Mouse (Mus musculus): ENCODE results near the gene Btg3. TPM values are rescaled to one million over a fixed set of nuclear protein-coding genes. Genes with fewer than 3 reads are reported as not detected.
A peak's percentile ranks its signal among the peaks of the same experiment; 100 is the strongest.

The Btg3 gene
- total RNA-seq, 2 experiments from 2014 or later, result 17.4 to 36.3 TPM

DNA sequence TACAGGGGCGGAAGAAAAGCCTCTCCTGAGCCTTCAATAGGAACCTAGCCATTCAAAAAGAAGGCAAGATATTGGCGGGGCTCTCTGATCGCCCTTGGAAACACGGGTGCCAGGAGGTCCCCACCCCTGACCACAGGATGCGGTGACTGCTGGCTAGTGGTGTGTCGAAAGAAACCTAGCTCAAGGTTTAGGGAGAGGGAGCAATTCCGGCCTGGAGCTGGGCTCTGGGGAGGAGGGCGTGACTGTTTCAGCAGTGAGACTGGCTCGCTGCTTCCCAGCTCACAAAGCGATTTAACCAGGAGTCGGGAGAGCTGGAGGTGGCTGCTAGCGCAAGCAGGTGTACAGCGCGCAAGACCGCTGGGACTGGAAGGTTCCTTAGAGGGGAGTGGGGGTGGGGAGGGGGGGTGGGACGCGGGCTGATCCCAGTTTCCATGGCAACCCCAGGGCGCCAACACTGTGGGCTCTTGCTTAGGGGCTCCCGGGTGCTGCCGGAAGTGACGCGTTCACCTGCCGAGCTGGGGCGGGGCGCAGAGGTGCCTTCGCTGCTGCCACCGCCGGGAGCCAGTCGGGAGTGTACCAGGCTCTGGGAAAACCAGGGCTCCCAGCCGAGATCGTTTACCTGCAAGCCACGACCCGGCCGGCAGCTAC, 75.7 kb downstream of the Btg3 start, which contains the start of gene Cxadr:
Cxadr (plus strand) TSS at position 307 of the 648 bp plus-strand sequence.
- peak; percentile 73 for DNase-seq

DNA sequence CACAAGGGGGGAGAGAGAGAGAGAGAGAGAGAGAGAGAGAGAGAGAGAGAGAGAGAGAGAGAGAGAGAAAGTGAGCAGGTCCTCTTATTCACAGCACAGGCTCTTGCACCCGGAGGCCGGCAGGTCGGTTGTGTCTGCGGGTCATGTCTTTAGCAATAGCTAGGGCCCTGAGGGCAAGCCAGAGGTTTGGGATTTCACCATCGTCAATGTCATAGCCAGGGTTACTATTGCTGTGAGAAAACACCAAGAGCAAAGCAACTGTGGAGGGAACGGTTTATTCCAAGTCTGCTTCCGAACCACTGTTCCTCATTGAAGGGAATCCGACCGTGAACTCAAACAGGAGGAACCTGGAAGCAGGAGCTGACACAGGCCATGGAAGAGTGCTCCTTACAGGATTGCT, 80.9 kb downstream of the Btg3 start:
- peak; percentile 74 for DNase-seq

DNA sequence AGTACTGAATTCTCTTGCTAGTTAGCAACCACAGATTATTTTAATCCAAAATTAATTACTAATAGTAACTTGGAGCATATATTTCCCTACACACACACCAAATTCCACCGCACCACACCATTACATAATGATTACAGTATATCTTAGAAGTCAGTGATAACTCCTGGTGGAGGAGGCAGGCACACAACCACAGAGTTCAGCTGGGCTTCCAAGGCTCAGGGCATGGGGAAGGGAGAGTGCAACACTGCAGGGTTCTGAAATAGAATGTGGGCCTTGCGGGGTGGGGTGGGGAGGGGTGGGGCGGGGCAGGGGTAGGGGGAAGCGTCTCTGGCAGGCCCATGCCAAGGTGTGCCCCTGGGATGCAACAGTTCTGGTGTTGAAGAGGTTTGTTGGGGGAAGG, 81.4 kb downstream of the Btg3 start:
- DNase-seq, result no peak

DNA sequence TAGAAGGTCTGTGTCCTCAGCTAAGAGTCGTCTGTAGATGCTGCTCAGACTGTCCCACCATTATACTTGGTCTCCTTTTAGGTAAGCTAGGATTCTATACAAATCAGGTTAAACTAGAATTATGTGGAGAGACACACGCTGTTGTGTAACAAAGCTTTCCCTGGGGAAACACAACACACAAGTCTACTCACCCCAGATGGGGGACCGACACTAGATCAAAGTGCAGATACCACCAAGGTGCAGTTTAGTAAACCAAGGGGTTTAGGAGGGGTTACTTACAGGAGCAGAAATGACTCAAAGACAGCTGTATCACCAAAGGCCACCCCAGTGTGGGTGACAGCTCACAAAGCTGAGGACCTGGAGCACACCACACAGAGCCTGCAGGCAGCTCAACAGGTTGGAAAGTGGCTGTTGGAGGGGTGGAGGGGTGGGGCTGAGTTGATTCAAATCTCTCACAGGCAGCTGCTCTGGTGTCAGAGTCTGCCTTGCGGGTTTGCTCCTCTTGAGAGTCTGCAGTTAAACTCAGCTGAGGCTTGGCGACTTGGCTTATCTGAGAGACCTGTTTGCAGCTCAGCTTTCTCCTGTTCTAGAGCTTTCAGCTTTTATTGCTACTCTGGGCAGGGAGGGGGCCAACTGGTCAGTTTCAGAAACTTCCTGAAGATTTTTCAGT, 82.3 kb downstream of the Btg3 start:
- no peak for DNase-seq

DNA sequence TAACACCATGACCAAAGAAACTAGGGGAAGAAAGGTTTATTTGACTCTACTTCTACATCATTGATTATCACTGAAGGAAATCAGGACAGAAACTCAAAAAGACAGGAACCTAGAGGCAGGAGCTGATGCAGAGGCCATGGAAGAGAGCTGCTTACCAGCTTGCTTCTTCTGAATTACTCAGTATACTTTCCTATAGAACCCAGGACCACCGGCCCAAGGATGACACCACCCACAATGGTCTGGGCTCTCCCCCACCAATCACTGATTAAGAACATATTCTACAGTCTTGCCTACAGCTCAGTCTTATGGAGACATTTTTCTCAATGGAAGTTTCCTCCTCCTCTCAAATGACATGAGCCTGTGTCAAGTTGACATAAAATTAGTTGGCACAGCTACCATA, 82.9 kb downstream of the Btg3 start:
- DNase-seq, result no peak

DNA sequence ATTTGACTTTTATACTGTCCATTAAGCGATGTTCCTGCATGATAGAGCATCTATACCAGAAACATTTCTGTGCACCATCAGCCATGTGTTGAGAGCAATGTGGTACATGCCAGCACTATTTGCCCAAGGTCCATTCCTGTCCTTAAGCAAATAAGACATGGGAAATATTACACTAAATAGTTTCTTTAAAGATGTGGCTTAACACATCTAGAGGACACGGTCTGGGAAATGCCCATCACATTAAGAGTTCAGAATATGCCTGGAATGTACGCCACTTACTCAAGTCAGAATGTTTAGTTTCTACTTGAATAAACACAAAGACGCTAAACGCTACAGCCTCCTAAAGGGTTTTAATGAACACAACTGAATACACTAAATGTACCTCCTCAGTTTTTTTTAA, 93.8 kb downstream of the Btg3 start:
- no peak for DNase-seq

Other genes starting within 250 kb of the Btg3 start
- gene Cxadr, start 75.7 kb downstream of the Btg3 start, total RNA-seq (2021), result 10 to 100 TPM; 21.0 to 24.7 TPM
- 10 to 100 TPM; 15.3 to 25.3 TPM for gene D16Ertd472e, start 199.5 kb upstream of the Btg3 start, total RNA-seq (2021)